Mouse (Mus musculus) kidney, adult 9 months (tissue): ENCODE results near the gene Eif4ebp2.
A peak's percentile ranks its signal among the peaks of the same experiment; 100 is the strongest.
"Not testable (repeated sequence)": the region's sequence is repeated elsewhere in the genome, so short reads cannot be mapped to it uniquely, and the experiment has no call there.

Experiments
- DNase-seq: peaks from one replicate; pipeline ENCODE4 v3.0.0; 2022

Gene Eif4ebp2

GRCm38 (mm10) chr10:61465009-61465408, 12.5 kb upstream of the Eif4ebp2 start:
- DNase-seq = no peak

DNA sequence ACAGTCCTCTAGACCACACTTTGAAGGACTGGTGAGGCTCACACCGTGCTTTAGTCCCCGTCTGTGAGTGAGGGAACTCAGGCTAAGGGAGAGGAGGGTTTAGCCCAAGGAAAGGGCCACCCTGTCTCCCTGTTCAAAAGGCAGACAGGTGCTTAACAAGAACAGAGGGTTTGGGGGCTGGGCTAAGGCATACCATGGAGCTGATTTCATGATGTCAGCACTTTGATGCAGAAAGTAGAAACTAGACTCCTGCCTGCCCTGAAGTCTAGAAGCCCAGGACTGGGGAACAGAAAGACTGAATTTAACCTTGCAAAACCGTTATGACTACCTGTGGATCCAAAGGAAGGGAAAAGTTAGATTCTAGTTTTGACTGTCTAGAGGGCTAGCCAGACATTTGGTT, 4.7 kb upstream of the Eif4ebp2 start:
- DNase-seq = no peak

DNA sequence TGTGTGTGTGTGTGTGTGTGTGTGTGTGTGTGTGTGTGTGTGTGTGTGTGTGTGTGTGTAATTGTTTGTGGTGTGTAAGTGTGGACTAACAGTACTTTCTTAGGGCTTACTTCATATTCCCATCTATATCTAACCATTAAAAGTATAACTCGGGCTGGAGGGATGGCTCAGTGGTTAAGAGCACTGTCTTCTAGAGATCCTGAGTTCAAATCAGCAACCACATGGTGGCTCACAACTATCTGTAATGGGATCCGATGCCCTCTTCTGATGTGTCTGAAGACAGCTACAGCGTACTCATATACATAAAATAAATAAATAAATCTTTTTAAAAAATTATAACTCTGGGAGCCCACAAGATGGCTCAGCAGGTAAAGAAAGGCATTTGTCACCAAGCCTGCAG, 710 bp upstream of the Eif4ebp2 start:
- DNase-seq = not testable (repeated sequence)

- DNase-seq = peak; percentile 47
Measured at GRCm38 (mm10) chr10:61451931-61452617, 387 bp downstream of the Eif4ebp2 start.

GRCm38 (mm10) chr10:61451463-61451930, 964 bp downstream of the Eif4ebp2 start:
- DNase-seq = peak; percentile 73

- no peak for DNase-seq
Measured at GRCm38 (mm10) chr10:61448834-61449233, 3.6 kb downstream of the Eif4ebp2 start.

GRCm38 (mm10) chr10:61447581-61448353, 4.7 kb downstream of the Eif4ebp2 start:
- DNase-seq = no peak

GRCm38 (mm10) chr10:61445016-61445415, 7.4 kb downstream of the Eif4ebp2 start:
- DNase-seq = no peak

DNA sequence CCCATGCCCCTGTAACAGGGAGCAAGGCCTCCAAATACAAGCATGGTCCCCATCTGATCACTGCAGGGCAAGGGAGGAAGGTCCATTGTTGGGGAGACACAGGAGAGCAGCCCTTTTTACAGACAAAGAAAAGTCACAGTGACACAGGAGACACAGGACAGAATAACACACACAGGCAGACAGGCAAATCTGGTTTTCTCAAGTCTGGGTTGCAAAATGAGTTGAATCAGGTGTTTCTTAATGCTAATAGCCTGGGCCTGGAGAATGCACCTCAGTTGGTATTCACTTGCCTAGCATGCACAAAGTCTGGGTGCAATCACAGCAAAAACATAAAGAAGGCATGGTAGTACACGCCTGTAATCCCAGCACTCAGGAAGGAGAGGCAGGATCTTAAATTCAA, 8.6 kb downstream of the Eif4ebp2 start:
- DNase-seq = no peak

DNA sequence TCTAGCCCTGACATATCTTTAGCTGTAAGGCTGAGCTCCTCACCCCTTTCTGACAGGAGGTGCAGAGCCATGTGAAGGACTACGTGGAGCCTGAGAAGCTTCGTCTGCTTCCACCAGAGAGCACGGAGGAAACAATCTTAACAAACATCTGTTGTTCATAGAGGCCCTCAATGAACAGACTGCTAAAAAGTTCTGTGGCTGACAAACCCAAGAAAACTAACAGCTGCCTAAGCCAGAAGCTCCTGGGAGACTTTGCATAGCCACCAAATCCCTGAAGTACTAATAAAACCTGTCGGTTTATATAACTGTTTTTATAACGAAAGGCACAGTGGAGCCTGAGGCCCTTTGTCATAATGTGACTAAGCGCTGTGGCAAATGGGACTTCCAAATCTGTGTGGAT, 9.0 kb downstream of the Eif4ebp2 start:
- DNase-seq = no peak

DNA sequence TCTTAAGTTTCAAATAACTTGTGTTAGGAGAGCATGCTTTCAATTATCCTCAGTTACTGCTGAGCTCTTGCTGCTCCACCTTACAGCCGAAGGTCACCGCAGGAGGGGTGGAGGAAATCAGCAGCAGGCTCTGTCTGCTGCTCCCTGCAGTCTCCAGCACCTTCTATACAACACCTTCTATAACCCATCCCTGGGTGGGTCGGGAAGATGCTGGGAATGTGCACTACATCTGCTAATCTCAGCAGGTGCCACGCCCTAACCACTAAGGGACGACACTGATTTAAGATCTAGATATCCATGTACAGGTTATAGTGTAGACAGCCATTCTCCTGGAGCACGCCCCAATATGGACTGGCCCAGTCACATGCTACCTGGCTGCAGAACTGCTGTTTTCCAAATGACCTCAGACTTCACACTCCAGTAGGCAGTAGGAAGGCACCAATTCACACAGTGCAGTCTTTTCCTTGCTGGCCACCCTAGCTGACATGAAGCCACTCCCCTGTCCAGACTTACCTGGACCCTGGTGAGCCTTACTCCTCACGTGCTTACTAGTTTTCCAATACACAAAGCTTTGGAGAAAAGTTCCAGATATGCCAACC, 12.2 kb downstream of the Eif4ebp2 start:
- peak; percentile 86 for DNase-seq

DNA sequence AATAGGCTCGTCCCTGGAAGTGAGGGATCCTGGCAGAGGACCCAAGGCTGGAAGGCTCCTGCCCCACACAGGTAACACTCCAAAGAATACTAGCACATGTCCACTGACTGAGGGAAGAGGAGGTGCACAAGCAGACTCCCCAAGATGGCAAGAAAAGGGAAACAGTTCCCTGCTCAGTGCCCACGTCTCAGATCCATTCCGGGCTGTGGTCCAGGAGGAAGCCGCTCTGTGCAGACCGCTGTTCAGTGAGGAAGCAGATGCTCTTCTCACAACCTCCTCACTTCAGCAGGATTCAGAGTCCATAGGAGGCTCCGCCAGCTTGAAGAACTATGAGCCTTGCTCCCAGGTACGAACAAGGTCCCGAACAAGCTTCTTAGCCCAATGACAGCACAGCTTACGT, 21.1 kb downstream of the Eif4ebp2 start:
- DNase-seq = no peak

DNA sequence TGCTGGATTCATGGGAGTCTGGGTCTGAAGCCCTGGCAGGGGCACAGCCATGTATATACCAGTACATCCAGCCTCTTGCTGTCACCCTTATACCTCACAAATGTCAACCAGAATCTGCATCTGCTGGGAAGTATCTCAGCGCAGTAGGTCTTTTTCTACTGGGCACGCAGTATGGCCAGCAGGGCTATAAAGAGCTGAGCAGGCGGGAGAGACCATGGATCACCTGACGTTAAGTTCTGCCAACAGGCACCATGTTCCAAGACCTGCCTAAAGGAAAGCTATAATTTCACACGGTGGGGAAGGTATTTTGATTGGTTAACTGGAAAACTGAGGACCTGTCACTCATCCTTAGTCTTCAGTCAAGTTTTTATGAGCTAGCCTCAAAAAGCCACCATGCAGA, 23.4 kb downstream of the Eif4ebp2 start:
- DNase-seq = no peak

- DNase-seq = no peak
Measured at GRCm38 (mm10) chr10:61428416-61428815, 24.0 kb downstream of the Eif4ebp2 start.

DNA sequence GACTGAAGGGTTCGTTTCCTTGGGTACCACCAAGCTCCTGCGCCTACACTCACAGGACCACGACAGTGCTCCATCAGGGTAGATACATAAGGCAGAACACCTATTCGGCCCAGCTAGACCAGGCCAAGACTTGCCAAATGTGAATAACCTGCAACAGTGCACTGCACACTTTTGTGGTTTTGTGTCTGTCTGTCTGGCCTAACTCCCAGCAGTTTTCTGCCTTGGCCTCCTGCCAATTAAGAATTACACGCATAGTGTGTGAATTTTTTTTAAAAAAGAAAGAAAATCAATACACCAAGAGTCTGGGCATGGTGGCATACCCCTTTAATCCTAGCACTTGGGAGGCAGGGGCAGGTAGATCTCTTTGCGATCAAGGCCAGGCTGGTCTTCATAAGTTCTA, 24.5 kb downstream of the Eif4ebp2 start:
- no peak for DNase-seq

- DNase-seq = peak; percentile 51
Measured at GRCm38 (mm10) chr10:61426251-61426757, 26.2 kb downstream of the Eif4ebp2 start.

- peak; percentile 75 for DNase-seq
Measured at GRCm38 (mm10) chr10:61425047-61425446, 27.4 kb downstream of the Eif4ebp2 start.

DNA sequence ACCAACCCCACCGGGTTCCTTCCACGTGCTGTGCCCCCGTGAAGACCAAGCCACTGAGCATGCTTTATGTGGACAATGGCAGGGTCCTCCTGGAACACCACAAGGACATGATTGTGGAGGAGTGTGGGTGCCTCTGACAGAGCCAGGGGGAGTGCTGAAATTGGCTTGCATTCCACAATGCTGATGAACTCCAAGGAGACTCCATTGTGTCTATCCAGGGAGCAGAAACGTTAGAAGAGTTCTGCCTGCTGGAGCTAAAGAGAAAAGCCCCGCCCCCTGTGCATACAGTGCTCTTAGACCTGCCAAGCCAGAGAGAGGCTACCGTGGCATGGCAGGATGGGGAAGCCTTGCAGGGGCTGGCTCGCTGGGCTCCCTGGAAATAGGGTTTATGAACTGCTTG, 28.0 kb downstream of the Eif4ebp2 start:
- no peak for DNase-seq

GRCm38 (mm10) chr10:61423289-61423688, 29.2 kb downstream of the Eif4ebp2 start:
- peak; percentile 52 for DNase-seq

- DNase-seq = no peak
Measured at GRCm38 (mm10) chr10:61422861-61423260, 29.6 kb downstream of the Eif4ebp2 start.

DNA sequence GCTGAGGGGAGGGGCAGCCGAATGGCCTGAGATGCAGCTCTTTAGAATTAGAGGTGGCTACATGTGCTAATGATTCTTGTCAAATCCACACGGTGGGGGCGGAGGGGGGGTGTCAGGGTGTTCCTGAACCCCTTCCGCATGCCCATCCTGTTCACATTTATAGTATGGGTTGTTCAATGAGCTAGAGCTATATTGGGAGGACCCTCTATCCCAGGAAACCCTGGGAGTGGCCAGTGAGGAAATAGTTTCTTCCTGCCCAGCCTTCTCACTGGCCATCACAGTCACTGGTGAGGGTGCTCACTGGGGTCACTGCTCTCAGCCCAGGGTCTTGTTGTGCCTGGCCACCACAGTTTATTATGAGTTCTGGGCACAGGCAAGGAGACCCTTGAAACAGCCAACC, 32.5 kb downstream of the Eif4ebp2 start:
- DNase-seq = no peak

DNA sequence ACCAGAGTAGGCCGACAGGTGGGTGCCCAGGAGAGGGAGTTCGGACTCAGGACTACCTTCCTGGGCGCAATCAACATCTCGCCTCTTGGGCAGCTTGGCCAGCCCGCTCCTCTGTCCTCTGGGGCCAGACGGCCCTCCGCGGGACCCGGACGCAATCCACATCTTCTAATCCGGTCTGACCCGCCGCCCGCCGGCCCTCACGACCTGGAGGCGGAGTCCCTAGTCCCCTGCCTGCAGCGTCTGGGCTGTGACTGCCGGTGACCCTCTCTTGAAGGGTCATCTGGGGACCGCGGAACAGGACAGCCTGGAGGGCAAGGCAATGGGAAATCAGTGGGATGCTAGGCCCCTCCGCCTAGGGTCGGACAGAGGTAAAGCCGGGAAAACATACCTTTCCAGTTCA, 33.3 kb downstream of the Eif4ebp2 start:
- no peak for DNase-seq

GRCm38 (mm10) chr10:61418131-61418900, 34.1 kb downstream of the Eif4ebp2 start:
- DNase-seq = no peak
